Mouse (Mus musculus) frontal cortex, postnatal 36 days (tissue): ENCODE data around the gene Reep6.

Experiments used
- DNase-seq, 2 experiments: peaks; one replicate each; pipeline ENCODE4 v3.0.0; 2022; ENCODE audit warnings: low spot score in 2 of 2

The Reep6 gene

DNA sequence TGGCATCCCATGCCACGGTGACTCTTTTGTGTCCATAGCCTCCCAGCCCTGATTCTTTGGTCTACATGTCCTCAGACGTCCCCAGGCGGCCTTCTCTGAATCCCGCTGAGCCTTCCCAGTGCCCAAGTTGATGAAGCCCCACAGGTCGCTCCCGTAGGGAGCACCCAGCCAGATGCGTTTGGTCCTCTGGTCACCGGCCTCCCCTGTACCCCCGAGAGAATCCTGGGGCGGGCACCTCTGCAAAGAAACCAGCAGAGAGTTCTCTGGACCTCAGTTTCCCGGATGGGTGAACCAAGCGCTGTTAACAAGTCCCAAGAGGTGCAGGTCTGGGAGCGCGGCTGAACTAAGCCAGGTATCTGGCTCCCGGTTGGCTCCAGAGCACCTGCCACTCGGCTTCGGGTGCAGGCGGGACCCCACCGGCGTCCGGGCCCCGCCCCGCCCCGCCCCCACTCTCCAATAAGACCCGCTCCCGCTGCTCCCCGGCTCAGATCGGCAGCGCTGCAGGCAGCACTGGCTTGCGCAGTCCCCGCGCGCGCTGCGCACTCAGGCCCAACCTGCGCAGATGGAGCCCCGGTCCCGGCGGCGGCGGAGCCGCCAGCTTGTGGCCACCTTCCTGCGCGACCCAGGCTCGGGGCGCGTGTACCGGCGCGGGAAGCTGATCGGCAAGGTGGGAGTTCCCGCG, 26.4 kb downstream of the Reep6 start, which contains the start of gene Plk5:
Gene Plk5 (plus strand): TSS at position 459 of the 682 bp plus-strand sequence.
- no peak for DNase-seq

DNA sequence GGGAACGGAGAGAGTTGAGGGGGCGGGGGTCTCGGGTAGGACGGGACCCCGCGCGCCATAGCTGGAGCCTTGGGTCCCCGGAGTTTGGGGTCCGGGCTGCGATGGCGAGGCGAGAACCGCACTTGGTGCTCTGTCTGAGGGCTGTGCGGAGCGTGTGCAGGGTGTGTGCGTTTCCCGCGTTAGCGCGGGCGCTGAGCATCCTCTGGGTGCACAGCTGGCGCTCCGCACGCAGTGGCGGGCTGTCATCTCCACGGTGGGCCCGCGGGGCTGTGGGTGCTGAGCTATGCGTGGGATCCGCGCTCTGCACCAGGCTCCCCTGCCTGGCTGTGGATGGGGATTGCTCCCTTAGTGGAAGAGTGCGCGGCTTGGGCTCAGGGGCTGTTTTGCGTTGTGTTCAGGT, 27.0 kb downstream of the Reep6 start:
- DNase-seq: no peak

DNA sequence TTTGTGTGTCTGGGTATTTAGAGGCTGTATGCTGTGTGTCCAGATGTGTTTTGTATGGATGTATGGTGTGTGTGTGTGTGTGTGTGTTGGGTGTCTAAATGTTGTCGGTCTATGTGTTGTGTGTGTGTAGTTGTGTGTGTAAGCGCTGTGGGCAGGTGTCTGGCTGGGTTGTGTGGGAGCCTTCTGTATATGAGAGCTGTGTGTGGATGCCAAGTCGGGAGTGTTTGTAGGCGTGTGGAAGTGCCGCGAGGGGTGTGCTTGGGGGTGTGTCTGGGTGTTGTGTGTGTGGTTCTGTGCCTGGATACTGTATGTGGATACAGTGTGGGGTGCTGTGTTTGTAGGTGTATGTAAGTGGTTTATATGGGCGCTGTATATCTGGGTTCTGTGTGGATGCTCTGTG, 27.6 kb downstream of the Reep6 start:
- no peak for DNase-seq

DNA sequence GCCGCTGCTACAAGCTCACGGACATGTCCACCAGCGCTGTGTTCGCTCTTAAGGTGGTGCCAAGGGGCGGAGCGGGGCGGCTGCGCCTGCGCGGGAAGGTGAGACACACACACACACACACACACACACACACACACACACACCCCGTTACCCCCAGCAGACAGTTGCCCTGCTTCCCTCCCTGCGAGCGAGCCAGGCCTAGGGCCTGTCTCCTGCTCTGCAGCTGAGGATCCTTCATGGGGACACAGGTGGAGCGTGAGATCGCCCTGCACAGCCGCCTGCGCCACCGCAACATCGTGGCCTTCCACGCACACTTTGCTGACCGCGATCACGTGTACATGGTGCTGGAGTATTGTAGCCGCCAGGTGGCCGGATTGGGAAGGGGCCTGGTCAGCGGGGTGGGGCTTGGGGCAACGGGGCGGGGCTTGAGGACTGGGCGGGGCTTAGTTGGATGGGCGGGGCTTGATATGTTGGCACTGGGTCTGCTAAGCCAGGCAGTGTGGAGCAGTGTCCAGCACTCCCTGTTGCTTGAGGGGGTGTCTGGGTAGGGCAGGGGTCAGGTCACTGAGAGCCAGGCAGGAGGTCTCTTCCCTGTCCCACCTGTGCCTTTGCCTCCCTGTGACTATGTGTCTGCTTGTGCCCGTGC, 28.4 kb downstream of the Reep6 start:
- no peak for DNase-seq

DNA sequence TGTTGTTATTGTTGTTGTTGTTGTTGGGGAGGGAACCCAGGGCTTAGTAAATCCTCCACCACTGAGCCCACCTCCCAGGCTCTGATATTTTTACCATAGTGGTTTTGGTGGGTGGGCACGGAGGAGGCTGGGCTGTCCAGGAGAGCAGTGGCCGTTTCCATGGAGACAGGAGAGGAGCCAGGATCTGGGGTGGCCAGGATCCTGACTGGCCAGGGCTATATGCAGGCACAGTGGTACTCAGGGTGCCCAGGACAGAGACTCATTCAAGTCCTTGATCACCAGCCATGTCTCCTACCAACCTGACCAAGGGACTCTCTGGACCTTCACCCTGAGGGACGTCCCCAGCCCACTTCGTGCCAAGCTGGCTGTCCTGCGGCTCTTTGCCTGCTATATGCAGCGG, 34.0 kb downstream of the Reep6 start:
- no peak for DNase-seq

DNA sequence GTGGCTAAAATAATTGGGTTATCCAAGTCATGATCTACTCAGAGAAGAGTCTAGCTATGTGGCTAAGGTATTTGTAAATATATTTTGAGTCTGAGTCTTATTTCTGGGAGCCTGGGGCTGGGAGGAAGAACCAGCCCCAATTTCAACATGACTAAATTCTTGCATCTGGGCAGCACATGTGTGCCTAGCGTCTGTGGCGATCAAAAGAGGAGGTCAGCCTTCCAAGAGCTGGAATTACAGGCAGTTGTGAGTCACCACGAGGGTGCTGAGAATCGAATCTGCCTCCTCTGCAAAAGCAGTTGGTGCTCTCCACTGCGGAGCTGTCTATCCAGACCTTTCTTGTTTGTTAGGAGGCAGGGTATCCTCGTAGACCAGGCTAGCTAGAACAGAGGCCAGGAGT, 36.0 kb downstream of the Reep6 start:
- no peak for DNase-seq

DNA sequence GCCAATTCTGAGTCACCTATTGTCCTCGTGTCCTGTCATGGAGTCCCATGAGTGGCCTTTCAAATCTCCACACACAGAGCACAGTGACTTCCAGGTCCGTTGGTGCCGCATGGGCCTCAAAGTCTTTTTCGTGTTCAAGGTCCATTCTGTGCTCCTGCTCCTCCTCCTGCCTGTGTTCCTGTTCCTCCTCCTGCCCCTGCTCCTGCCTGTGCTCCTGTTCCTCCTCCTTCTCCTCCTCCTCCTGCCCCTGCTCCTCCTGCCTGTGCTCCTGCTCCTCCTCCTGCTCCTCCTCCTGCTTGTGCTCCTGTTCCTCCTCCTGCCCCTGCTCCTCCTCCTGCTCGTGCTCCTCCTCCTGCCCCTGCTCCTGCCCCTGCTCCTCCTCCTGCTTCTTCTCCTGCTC, 38.2 kb downstream of the Reep6 start:
- no peak for DNase-seq

DNA sequence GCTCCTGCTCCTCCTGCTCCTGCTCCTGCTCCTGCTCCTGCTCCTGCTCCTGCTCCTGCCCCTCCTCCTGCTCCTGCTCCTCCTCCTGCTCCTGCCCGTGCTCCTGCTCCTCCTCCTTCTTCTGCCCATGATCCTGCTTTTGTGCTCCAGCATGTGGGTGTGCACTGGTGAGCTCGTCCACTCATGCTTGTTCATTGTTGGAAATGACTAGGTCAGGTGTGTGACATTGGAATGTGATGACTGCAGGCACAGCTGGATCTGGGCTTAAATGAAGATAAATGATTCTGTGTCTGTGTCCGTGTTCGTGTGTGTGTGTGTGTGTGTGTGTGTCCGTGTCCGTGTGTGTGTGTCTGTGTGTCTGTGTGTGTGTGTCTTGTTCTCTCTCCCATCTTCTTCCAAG, 38.6 kb downstream of the Reep6 start:
- no peak for DNase-seq

DNA sequence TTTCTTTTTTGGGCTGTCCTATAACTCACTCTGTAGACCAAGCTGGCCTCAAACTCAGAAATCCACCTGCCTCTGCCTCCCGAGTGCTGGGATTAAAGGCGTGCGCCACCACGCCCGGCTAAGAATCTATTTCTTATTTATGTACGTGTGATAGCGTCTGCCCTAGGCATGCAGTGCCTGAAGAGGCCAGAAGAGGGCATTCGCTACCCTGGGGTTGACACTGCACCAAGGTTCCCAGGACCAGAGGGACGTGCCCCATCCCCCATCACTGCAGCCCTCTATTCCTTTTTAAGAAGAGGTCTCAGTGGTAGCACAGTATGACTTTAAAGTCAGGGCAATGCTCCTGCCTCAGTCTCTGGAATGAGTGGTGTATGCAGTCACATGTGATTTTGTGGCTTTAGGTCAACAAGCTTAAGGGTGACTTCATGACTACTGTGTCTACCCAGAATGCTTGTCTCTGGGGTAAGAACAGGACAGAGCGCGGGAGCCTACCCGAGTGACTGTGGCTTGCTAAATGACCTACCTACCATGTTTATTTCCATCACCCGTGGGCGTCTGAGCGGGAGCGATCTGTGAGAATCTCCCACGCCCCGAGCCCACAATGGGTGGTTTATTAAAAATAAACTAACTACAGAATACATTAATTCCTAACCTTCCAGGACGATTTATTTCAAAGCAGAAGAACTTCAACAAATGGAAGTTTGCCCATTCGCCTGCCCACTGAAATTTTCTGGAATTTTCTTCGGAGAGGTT, 40.4 kb downstream of the Reep6 start:
- DNase-seq: peak; percentile 25 to 70

DNA sequence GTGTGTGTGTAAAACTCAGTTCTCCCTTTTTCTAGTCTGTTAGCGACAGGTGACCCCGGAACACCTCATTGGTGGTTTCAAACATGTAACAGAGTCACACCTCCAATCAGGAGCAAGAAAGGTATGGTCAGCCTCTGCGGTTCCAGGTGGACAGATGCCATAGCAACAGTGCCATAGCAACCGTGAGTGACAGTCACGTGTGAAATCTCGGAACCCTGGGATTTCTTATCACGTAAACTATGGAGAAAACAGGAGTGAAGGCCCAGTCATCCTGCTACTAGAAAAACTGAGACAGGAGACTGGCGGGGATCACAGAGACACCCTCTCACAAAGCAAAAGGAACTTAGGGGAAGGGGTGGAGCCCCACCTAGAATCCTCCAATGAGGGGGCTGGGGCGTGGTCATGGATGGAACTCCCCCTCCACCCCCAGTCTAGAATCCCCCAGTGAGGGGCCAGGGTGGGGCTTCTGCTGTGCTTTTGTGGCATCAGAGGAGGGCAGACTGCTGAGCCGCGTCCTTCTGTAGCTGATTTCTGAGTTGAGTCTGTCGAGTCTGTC, 41.7 kb downstream of the Reep6 start:
- DNase-seq: peak; percentile 40 to 63

DNA sequence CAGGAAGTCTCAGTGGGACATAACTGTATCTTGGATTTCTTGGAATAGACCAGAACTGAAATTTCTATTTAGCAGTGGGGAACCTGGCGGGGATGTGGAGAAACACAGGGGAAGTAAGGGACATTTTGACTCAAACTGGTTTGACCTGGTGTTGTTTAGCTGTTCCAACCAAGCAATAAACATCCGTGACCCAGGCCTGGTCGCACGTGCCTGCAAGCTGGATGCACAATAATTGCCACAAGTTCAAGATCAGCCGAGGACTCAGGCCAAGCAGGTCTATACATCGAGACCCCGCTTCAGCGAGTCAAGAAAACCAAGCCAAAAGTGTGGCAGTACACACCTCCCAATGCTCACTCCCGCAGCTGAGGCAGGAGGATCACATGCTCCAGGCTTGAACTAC, 42.2 kb downstream of the Reep6 start:
- DNase-seq: no peak

DNA sequence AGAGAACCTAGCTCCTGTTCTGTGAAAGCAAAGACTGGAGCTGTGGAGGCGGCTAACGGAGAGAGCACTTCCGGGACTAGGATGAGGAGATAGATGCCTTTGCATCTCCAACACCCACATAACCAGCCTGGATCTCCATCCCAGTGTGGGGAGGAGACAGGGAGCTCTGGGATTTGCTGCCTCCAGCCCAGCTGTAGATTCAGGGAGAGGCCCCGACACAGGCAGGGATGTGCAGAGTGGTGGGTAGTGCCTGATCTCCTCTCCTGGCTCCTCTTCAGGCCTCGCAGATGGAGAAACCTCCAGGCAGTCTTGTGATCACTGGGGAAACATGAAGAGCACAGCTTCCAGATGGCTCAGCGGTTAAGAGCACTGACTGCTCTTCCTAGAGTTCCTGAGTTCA, 43.0 kb downstream of the Reep6 start:
- DNase-seq: peak; percentile 57 to 59

DNA sequence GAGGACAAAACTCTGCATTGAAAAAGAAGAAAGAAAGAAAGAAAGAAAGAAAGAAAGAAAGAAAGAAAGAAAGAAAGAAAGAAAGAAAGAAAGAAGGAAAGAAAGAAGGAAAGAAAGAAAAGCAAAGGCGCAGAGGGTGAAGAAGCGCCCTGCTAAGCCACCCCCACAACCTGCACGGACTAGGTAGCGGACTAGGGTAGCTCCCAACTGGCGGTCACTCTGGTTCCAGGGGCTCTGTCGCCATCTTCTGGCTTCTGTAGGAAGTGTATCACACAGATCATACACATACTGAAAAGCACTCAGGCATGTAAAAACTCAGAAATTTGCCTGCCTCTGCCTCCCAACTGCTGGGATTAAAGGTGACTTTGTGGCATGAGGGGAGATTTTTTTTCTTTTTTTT, 44.3 kb downstream of the Reep6 start:
- DNase-seq: peak; percentile 69 to 83

DNA sequence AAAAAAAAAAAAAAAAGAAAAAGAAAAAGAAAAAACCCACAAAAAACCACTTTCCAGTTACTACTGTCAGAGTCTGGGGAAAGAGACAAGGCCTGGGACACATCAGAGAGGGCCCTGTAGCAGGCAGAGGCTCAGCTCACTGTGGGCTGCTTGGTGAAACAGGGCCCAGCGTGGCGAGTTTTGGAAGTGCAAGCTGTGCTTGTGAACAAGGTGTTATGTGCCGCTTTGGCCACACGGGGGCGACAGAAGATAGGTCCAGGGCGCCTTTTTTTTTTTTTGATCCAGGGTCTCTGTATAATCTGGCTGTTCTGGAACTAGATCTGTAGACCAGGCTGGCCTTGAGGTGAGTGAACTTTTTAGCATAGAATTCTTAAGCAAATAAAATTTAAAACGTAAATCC, 46.4 kb downstream of the Reep6 start:
- DNase-seq: peak; percentile 88 to 92

DNA sequence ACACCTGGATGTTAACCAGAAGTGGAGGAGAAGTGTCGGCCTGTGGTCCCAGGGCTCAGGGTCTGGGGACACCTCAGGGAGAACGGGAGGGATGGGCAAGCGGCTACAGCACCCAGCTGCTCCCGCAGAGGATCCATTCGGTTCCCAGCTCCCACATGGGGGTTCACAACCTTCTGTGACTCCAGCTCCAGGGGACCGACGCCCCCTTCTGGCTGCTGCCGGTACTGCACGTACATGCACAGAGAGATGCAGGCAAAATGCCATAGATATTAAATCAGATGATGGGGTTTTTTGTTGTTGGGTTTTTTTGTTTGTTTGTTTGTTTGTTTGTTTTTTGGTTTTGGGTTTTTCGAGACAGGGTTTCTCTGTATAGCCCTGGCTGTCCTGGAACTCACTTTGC, 48.0 kb downstream of the Reep6 start:
- no peak for DNase-seq

DNA sequence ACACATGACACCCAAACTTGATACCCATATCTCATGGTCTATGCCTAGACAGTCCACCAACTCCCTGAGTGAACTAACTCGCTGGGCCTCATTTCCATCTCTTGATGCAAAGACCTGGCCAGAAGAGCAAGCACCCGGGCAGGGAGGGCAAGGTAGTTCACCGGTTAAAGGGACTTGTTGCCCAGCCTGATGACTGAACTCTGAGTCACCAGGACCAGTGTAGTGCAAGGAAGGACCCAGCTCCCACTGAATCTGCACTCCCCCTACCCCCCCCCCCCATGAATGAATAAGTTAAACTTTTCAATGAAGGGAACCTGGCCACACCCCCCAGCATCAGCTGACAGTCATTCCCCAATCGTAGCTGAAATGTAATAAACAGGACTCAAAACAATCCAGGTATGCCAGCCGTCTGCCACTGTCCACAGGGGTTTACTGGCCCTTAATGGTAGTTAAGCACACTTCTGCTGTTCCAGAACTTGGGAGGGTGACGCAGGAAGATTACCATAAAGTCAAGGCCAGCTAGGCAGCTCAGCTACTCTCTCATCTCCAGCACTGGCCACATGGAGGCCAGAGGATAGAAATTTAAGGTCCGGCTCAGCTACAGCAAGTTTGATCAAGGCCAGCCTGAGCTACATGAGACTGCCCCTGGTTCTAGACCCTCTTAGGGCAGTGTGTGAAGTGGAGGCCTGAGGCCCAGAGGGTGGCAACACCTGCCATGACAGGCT, 53.0 kb downstream of the Reep6 start:
- no peak for DNase-seq

DNA sequence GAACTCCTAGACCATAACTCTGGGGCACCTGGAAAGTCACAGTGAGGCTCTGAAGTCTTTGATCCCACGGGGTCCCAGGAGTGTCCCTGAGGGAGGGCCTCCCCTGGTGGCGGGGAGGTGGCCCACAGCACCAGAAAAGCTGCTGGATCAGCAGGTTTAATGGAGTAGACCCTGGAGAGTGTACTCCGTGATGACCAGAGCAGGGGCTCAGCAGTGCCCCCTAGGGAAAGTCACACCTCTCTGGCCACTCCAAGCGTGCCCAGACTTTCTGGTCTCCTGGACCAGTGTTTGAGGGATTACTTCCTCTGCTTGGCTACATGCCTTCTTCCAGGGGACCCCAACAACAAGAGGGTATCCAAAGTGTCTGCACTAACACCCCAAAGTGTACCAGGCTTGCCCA, 53.7 kb downstream of the Reep6 start:
- DNase-seq: no peak

DNA sequence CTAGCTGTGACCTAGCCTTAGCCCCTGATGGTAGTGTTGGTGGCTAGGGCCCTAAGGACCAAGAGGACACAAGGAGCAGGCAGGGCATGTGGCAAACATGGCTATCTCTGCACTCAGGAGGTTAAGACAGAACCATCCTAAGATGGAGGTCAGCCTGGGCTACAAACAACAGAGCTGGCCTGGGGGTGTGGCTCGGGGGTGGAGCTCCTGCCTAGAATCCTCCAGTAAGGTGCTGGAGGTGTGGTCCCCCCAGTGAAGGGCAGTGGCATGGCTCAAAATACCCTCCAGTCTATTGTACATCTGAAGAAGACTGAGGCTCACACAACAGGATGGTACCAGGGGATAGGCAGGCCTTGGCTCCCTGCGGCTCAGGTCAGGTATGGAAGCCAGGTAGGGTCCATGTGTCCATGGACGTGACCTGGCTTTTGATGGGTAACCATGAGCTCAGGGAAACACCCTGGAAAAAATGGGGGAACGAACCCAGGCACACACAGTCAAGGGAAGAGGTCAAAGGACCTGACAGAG, 54.4 kb downstream of the Reep6 start:
- DNase-seq: no peak

DNA sequence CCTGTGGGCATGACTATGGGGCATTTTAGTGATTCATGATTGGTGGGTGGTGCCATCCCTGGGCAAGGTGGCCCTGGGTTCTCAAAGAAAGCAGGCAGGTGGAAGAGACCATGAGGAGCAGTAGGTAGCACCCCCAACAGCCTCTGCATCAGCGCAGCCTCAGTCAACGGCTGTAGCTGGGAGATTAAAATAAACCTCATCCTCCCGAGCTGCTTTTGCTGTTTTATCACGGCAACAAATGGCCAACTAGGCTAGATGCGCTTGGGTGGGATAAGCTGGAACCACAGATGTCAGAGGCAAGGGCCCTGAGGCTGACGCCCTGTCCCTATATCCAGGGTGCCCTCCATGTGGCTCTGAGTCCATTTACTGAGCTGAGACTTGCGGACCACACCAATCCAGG, 55.0 kb downstream of the Reep6 start:
- no peak for DNase-seq

DNA sequence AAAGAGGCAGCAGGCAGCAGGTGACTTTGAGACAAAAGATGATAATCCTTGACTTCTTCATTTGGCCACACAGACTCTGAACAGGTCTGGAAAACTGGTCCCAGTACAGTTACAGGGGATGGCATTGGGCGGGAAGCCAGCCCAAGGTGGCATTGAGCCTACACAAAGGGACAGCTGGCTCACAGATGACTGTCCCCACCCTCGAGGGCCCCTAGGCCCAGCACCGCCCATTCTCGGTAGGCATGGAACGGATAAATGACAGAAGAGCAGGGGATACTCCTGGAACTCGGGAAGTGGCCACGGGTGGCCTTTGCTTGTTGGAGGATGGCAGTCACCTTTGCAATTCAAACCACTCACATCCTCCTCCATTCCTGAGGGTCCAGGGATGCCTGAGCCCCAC, 55.6 kb downstream of the Reep6 start:
- no peak for DNase-seq
